Mouse (Mus musculus) heart, postnatal 0 days (tissue): ENCODE results near the gene Usp2.

Experiments
- CTCF ChIP-seq: IDR thresholded peaks from 2 replicates; pipeline ENCODE4 v1.5.1; 2016; ENCODE audit warnings: antibody characterized with exemption, control low read depth, low read depth
- EP300 ChIP-seq: IDR thresholded peaks from 2 replicates; pipeline ENCODE4 v1.6.1; 2016; ENCODE audit warnings: antibody characterized with exemption, low read depth

DNA sequence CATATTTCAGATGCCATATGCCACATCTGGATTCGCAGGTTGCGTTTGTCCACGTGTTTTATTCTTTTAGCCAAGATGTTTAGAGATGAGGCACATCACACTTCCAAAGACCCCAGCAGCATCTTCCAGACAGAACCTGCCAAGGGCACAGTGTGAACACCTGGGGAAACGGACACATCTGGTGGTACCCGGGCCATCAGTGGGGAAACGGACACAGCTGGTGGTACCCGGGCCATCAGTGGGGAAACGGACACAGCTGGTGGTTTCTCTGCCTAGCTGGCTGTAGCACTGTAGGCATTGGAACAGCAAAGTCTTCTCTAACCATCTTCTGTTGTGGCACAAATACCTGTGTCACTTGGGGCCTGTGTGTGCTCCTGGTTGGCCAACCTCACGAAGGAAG is 29.0 kb downstream of the Usp2 start:
- TF ChIP-seq CTCF, result no peak
- TF ChIP-seq EP300, result no peak
